Mouse (Mus musculus): ENCODE measurements around the gene Dnajc13.

- TF ChIP-seq CTCF (IDR thresholded peaks at IDR 0.05; ENCODE audit: low read depth) (no peak), EP300 (IDR thresholded peaks at IDR 0.05; ENCODE audit: low read depth) (no peak)
These were observed 159.8 kb downstream of the Dnajc13 start for GRCm38 (mm10) chr9:104102901-104103300.

Measured in liver, embryonic 14.5 days (tissue).